Mouse (Mus musculus) cerebellum, adult 2 months (tissue): ENCODE measurements around the gene Serinc2. TPM values are rescaled to one million over a fixed set of nuclear protein-coding genes. Genes with fewer than 3 reads are reported as not detected.
"Not testable (repeated sequence)": the region's sequence is repeated elsewhere in the genome, so short reads cannot be mapped to it uniquely, and the experiment has no call there.

Source experiments
- DNase-seq, 2 experiments: peaks; one replicate each; pipeline ENCODE4 v3.0.0; 2021
- H3K27ac ChIP-seq: fragments of 200-500 bp; 2 replicates; pipeline ENCODE4 v1.5.1; 2012; ENCODE audit warnings: low read length, control low read depth, inconsistent platforms; ENCODE audit not compliant: insufficient read depth
- H3K27me3 ChIP-seq: fragments of 200-500 bp; 2 replicates; pipeline ENCODE4 v1.6.1; 2012; ENCODE audit warnings: inconsistent platforms, mild to moderate bottlenecking, low read length, moderate library complexity; ENCODE audit not compliant: control insufficient read depth, insufficient read depth
- H3K4me1 ChIP-seq: fragments of 200-500 bp; 2 replicates; pipeline ENCODE4 v1.6.1; 2011; ENCODE audit warnings: low read length; ENCODE audit not compliant: control insufficient read depth, insufficient read depth
- H3K4me3 ChIP-seq: fragments of 200-500 bp; replicated peaks from 2 replicates; pipeline ENCODE3; 2011; ENCODE audit warnings: mild to moderate bottlenecking, low read depth, low read length, control low read depth; ENCODE audit not compliant: insufficient read depth
- CTCF ChIP-seq: fragments of 200-500 bp; IDR thresholded peaks from 2 replicates; pipeline ENCODE4 v1.5.1; 2011; ENCODE audit warnings: low read depth, mild to moderate bottlenecking, control low read depth, low read length, moderate library complexity, borderline replicate concordance; ENCODE audit not compliant: insufficient read depth
- POLR2A ChIP-seq: fragments of 200-500 bp; IDR thresholded peaks from 2 replicates; pipeline ENCODE4 v1.6.1; 2011; ENCODE audit warnings: low read length, control low read depth, borderline replicate concordance; ENCODE audit not compliant: insufficient read depth
- WGBS: fragments of 180-500 bp; shearing (Covaris S2); methylation state at CpG from one replicate; pipeline ENCODE4 v1.1.7; 2018; 5-methylcytosine and 5-hydroxymethylcytosine counted together
- polyA plus RNA-seq: library from polyadenylated mRNA; depleted of rRNA; stranded (reverse); fragments of >200 nt; gene quantifications from 2 replicates; pipeline ENCODE4 v1.2.3, GENCODE M21; 2012

The Serinc2 gene
- polyA plus RNA-seq, 1 experiment = 39.6 TPM

DNA sequence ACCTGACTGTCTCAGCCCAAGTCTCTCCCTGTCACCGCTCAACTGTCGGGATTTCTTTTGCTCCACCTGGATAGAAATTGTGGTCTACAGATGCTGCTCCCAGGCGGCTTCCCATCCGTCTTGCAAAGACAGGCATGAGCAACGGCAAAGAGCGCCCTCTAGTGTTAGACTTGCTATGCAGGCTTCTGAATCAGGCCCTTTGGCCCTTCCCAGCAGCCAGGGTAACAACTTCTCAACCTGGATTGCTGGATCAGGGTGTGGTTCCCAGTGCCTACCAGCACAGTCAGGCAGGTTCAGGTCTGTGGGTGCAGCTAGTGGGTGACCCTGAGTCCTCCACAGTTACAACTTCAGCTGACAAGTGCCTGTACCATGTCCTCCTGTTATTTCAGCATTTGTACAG lies 32.9 kb downstream of the Serinc2 start:
- no peaks in the 10 kb centered on the region for H3K4me1 ChIP-seq
- H3K27me3 ChIP-seq = no peaks in the 10 kb centered on the region
- 7% methylated on average over 6 of the region's 6 CpGs for WGBS
- peak; percentile 67 to 72 for DNase-seq
- TF ChIP-seq POLR2A (no peak), CTCF (peak; percentile 80; the same call in 1 of the 2 replicates)
- H3K27ac ChIP-seq = no peak overlapping the region
- no peak overlapping the region for H3K4me3 ChIP-seq

DNA sequence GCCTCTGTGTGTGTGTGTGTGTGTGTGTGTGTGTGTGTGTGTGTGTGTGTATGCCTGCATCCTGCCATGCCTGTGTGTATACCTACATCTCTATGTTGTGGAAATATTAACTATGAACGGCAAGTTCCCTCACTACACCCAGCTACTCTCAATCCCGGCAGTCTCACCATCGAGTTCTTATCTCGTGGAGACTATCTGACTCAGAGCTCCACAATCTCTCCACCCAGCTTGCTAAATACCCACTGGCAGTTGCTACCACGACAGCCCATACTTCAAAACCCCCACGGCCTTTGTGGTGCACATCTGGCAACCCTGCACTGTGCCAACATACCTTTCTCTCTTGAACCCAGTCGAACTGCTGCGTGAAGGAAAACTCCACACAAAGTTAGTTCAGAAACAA lies 34.3 kb downstream of the Serinc2 start:
- TF ChIP-seq POLR2A = no peak
- no peak for TF ChIP-seq CTCF
- WGBS = 84% methylated on average over 8 of the region's 8 CpGs
- Histone ChIP-seq H3K27ac (no peak overlapping the region), H3K27me3 (no peaks in the 10 kb centered on the region), H3K4me1 (no peaks in the 10 kb centered on the region), H3K4me3 (no peak overlapping the region)
- DNase-seq = no peak

DNA sequence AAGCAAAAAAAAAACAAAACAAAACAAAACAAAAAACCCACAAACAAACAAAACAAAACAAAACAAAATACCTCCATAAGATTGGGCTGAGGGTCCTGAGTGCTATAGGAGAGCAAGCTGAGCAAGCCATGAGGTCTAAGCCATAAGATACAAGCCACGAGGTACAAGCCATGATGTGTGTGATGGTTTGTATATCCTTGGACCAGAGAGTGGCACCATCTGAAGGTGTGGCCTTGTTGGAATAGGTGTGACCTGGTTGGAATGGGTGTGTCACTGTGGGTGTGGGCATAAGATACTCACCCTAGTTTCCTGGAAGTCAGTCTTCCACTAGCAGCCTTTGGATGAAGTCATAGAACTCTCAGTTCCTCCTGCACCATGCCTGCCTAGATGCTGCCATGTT lies 35.4 kb downstream of the Serinc2 start:
- WGBS = 59% methylated on average over 1 of the region's 1 CpGs
- not testable (repeated sequence) for H3K4me1 ChIP-seq, DNase-seq, H3K4me3 ChIP-seq, H3K27me3 ChIP-seq, H3K27ac ChIP-seq

DNA sequence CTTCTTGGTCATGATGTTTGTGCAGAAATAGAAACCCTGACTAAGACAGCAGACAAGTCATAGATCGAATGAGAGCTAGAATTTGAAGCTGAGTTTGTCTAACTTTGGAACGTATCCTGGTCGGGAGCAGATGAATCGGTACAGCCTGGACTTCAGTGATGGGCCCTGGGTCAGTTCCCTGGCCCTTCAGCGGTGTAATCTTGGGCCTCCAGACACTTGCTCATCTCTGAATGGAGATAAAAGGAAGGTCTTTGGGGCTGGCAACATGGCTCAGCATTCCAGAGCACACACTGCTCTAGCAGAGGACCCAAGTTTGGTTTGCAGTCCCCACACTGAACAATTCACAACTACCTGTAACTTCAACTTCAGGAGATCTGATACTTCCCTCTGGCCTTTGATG lies 36.0 kb downstream of the Serinc2 start:
- H3K4me1 ChIP-seq = no peaks in the 10 kb centered on the region
- H3K27ac ChIP-seq = no peak overlapping the region
- 91% methylated on average over 5 of the region's 5 CpGs for WGBS
- DNase-seq = no peak
- H3K4me3 ChIP-seq = no peak overlapping the region
- no peaks in the 10 kb centered on the region for H3K27me3 ChIP-seq
- TF ChIP-seq POLR2A (no peak), CTCF (no peak)

DNA sequence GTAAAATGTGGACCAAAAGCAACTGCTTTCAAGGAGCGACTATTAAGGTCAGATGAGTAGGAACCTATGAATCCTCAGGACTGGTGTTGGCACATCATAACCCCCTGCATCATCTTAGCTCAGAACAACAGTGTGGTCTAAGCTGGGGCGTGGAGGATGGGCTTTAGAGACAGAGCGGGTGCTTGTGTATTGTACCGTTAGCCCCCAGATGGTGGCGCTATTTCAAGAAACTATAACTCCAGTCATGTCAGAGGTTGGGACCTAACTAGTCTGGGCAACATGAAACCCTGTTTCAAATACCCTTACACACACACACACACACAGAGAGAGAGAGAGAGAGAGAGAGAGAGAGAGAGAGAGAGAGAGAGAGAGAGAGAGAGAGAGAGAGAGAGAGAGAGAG lies 38.3 kb downstream of the Serinc2 start:
- Histone ChIP-seq H3K27ac (no peak overlapping the region), H3K4me3 (no peak overlapping the region), H3K27me3 (no peaks in the 10 kb centered on the region), H3K4me1 (no peaks in the 10 kb centered on the region)
- 36% methylated on average over 5 of the region's 5 CpGs for WGBS
- TF ChIP-seq CTCF = no peak
- no peak for TF ChIP-seq POLR2A
- no peak for DNase-seq

DNA sequence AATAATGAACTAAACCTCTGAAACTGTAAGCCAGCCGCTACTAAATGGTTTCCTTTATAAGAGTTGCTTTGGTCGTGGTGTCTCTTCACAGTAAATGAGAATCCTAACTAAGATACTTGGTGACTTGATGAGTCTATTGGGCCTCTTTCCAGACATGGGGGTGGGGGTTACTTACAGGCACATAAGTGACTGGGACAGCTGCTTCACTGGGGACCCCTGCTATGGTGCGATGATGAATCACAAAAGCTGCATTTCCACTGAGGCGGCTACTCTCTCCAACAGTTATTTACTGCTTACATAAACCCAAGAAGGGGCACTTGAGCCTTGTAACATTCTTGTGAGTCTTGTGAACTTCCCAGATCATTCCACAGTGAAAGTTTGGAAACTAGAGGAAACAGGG lies 41.4 kb downstream of the Serinc2 start:
- H3K27me3 ChIP-seq = no peaks in the 10 kb centered on the region
- no peak overlapping the region for H3K27ac ChIP-seq
- no peaks in the 10 kb centered on the region for H3K4me1 ChIP-seq
- DNase-seq = no peak
- H3K4me3 ChIP-seq = no peak overlapping the region
- no peak for TF ChIP-seq POLR2A
- TF ChIP-seq CTCF = no peak
- whole genome bisulfite sequencing = 36% methylated on average over 4 of the region's 4 CpGs

DNA sequence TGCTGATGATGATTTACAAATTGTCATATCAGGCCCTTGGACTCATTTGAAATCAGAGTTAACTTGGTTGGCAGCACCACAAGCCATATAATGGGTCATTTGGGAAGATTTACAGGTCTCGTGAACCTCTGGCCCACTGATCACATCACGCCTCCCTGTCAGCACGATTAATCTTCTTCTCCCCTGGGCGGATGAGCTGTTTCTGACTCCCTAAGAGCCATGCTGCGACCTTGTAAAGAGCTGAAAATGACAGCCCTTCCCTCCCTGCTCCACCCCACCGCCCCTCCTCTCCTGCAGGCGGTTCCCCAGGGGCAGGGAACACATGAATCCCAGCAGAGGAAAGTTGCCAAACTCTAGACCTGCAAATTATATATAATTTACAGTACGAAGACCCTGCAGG lies 42.6 kb downstream of the Serinc2 start:
- no peak for DNase-seq
- WGBS = 54% methylated on average over 8 of the region's 8 CpGs
- Histone ChIP-seq H3K27ac (no peak overlapping the region), H3K4me3 (no peak overlapping the region), H3K4me1 (no peaks in the 10 kb centered on the region), H3K27me3 (no peaks in the 10 kb centered on the region)
- TF ChIP-seq CTCF (no peak), POLR2A (no peak)

DNA sequence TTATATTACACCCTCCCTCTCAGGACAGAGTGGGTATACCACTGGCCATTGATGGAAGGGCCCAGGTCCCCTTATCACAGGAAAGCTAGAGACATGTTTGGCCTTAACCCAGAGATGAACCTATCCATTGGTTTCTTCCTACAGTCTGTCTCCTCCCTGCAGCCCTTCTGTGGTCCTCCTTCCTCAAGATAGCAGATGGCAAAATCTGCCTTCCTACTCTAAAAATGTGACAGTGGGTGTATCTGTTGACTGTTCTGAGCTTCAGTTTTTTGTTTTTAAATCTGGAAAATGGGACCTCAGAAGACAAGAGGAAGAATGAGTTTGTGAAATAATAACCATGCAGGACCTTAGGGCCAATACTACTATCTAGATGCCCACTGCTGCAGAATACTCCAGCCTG lies 54.9 kb downstream of the Serinc2 start:
- no peak overlapping the region for H3K27ac ChIP-seq
- no peak overlapping the region for H3K4me3 ChIP-seq
- H3K27me3 ChIP-seq = no peaks in the 10 kb centered on the region
- no peak for DNase-seq
- TF ChIP-seq CTCF (no peak), POLR2A (no peak)
- no peaks in the 10 kb centered on the region for H3K4me1 ChIP-seq

DNA sequence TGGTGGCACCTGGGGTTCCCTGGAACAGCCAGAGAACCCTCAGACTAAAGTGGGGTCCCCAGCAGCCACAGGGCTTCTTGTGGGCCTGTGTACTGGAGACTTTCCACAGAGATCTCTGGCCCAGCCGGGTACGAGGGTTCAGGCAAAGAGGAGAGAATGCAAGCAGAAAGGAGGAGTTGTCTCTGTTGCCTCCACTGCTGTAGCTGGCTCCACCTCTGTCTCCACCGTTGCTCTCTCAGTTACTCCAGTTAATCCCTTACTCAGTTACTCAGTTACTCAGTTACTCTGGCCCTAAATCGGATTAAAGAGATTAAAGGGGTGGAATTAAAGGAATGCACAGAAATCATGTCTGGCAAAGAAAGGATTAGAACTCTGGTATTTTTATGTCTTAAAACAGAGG lies 56.8 kb downstream of the Serinc2 start, which contains the start of gene Gm853:
Gene Gm853, minus strand, starts transcription at position 223 of the 400 bp plus-strand sequence.
- Histone ChIP-seq H3K4me1 (no peaks in the 10 kb centered on the region), H3K4me3 (no peak within 1 kb of the TSS), H3K27ac (no peak within 1 kb of the TSS), H3K27me3 (no peaks in the 10 kb centered on the region)
- TF ChIP-seq POLR2A = no peak
- TF ChIP-seq CTCF = no peak
- no peak for DNase-seq
- 61% methylated on average over 4 of the region's 4 CpGs for WGBS

DNA sequence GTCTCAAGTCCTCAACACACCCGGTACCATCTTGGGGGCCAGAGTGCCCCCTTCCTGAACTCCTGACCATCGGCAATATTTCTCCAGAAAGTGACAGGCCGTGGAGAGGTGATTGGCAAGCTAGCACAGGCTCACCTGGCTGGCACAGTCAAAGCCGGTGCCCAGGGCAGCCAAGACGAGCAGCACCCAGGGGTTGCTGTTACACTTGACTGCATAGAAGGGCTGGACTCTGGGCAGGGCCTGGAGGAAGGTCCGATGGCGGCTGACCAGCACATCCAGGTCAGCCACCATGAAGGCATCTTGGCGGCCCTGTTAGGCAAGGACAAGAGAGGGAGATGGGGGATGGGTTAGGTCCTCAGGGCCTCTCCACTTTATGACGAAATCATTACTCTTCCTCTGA lies 58.8 kb downstream of the Serinc2 start:
- 66% methylated on average over 9 of the region's 9 CpGs for WGBS
- H3K4me3 ChIP-seq = no peak overlapping the region
- no peak for DNase-seq
- H3K27me3 ChIP-seq = no peaks in the 10 kb centered on the region
- no peaks in the 10 kb centered on the region for H3K4me1 ChIP-seq
- no peak overlapping the region for H3K27ac ChIP-seq
- TF ChIP-seq POLR2A (no peak), CTCF (no peak)
